Mouse (Mus musculus) layer of hippocampus, adult 11-12 months (tissue): ENCODE measurements around the gene Slc27a2.
"Not testable (repeated sequence)": the region's sequence is repeated elsewhere in the genome, so short reads cannot be mapped to it uniquely, and the experiment has no call there.

ENCODE experiments used
- DNase-seq: peaks from one replicate; pipeline ENCODE4 v3.0.0; 2022; ENCODE audit warnings: low spot score

The Slc27a2 gene

GRCm38 (mm10) chr2:126552357-126553290, at the start of gene Slc27a2:
Slc27a2 (plus strand) TSS chr2:126552407.
- DNase-seq = peak; percentile 11

GRCm38 (mm10) chr2:126505156-126505555, 47.1 kb upstream of the Slc27a2 start:
- DNase-seq = no peak

GRCm38 (mm10) chr2:126507477-126507876, 44.7 kb upstream of the Slc27a2 start:
- DNase-seq = no peak

GRCm38 (mm10) chr2:126508228-126508627, 44.0 kb upstream of the Slc27a2 start:
- DNase-seq = no peak

GRCm38 (mm10) chr2:126515069-126515826, 37.0 kb upstream of the Slc27a2 start:
- DNase-seq = no peak

- DNase-seq = peak; percentile 7
Observed at GRCm38 (mm10) chr2:126519872-126520581, 32.2 kb upstream of the Slc27a2 start.

- DNase-seq = peak; percentile 11
Observed at GRCm38 (mm10) chr2:126520828-126521227, 31.4 kb upstream of the Slc27a2 start.

GRCm38 (mm10) chr2:126521471-126521870, 30.7 kb upstream of the Slc27a2 start:
- no peak for DNase-seq

GRCm38 (mm10) chr2:126522056-126522455, 30.2 kb upstream of the Slc27a2 start:
- DNase-seq = no peak

- DNase-seq = not testable (repeated sequence)
Observed at GRCm38 (mm10) chr2:126523101-126523745, 29.0 kb upstream of the Slc27a2 start.

GRCm38 (mm10) chr2:126524271-126524670, 27.9 kb upstream of the Slc27a2 start:
- no peak for DNase-seq

- DNase-seq = no peak
Observed at GRCm38 (mm10) chr2:126527461-126527860, 24.7 kb upstream of the Slc27a2 start.

GRCm38 (mm10) chr2:126530581-126530980, 21.6 kb upstream of the Slc27a2 start:
- no peak for DNase-seq

- no peak for DNase-seq
Observed at GRCm38 (mm10) chr2:126537654-126538053, 14.6 kb upstream of the Slc27a2 start.

- no peak for DNase-seq
Observed at GRCm38 (mm10) chr2:126540390-126540925, 11.7 kb upstream of the Slc27a2 start.

GRCm38 (mm10) chr2:126542211-126542610, 10.0 kb upstream of the Slc27a2 start:
- no peak for DNase-seq

- no peak for DNase-seq
Observed at GRCm38 (mm10) chr2:126545297-126545696, 6.9 kb upstream of the Slc27a2 start.

- no peak for DNase-seq
Observed at GRCm38 (mm10) chr2:126546392-126546791, 5.8 kb upstream of the Slc27a2 start.

- DNase-seq = no peak
Observed at GRCm38 (mm10) chr2:126549681-126550080, 2.5 kb upstream of the Slc27a2 start.

GRCm38 (mm10) chr2:126551244-126551890, 840 bp upstream of the Slc27a2 start:
- DNase-seq = no peak

GRCm38 (mm10) chr2:126551896-126552295, 311 bp upstream of the Slc27a2 start:
- no peak for DNase-seq
